Mouse (Mus musculus): ENCODE data around the gene Iqcn. TPM values are rescaled to one million over a fixed set of nuclear protein-coding genes. Genes with fewer than 3 reads are reported as not detected.

Iqcn gene
- polyA plus RNA-seq, 1 experiment from 2014 or later = 0.05 TPM

DNA sequence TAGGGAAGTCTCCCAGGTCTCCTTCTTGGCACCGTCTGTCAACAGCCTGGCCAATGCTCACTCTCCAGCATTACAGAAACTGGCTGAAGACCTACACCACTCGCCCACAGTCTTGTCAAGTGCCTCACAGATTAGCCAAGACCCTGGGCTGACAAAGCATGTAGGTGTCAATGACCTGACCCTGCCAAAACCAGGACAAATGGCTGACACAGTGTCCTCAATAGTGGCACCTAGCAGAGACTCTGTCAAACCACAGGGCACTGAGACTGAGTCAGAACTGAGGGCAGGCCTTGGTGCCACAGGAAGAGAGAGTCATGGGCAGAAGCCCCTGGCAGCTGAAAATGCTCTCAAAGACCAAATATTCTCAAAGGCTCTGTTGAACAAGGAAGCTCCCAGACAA lies 11.8 kb downstream of the Iqcn start:
- 73% methylated on average over 2 of the region's 2 CpGs for WGBS
- DNase-seq = no peak
- Histone ChIP-seq H3K9ac (replicated peaks; ENCODE audit: low read length) (no peak overlapping the region), H3K27ac (replicated peaks; ENCODE audit: low read depth, low read length) (no peak overlapping the region), H3K36me3 (ENCODE audit: control insufficient read depth, insufficient read depth, low read length) (no peaks in the 10 kb centered on the region), H3K9me3 (ENCODE audit: control insufficient read depth, low read length) (no peaks in the 10 kb centered on the region), H3K27me3 (ENCODE audit: control insufficient read depth, insufficient read depth, low read length) (no peaks in the 10 kb centered on the region), H3K4me1 (ENCODE audit: control insufficient read depth, insufficient read depth, low read length) (no peaks in the 10 kb centered on the region), H3K4me3 (replicated peaks; ENCODE audit: low read depth, low read length) (no peak overlapping the region), H3K4me2 (ENCODE audit: low read length) (no peak overlapping the region)
- ATAC-seq (ENCODE audit: low FRiP score, low TSS enrichment) = no peak

DNA sequence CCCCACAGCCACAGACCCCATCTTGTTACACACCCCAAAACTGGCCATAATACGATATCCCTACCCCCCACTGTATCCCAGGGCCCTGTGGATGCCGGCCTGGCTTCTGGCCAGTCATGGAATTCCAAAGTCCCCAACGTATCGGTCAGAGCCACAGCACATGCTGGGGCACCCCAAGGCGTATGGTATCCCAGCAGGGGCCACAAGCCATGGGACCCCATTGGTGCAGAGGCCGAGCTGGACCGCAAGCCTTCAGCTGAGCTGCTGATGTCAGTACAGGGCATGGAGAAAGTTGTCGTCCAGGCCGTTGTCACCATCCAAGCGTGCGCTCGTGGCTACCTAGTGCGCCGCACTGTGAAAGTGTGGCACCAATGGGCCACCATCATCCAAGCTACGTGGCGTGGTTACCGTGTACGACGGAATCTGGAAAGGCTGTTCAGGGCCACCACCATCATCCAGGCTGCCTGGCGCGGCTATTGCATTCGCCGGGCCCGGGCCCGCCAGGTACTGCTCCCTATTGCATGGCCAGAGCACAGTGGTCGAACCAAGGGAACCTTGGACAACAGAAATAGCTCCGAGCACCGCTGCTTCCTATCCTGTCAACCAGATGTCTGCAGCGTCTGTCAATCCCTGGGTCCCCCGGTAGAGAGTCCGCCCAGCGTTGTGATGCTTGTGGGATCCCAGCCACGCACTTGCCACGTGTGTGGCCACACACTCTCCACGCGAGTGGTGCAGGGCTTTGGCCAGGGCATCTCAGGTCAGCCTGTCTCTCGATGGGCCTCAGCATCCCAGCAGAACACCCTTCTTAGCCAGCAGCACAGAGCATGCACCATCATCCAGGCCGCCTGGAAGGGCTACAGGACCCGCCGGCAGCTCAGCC lies 13.5 kb downstream of the Iqcn start:
- Histone ChIP-seq H3K36me3 (ENCODE audit: control insufficient read depth, insufficient read depth, low read length) (no peaks in the 10 kb centered on the region), H3K27ac (replicated peaks; ENCODE audit: low read depth, low read length) (no peak overlapping the region), H3K9ac (replicated peaks; ENCODE audit: low read length) (no peak overlapping the region), H3K4me3 (replicated peaks; ENCODE audit: low read depth, low read length) (no peak overlapping the region), H3K27me3 (ENCODE audit: control insufficient read depth, insufficient read depth, low read length) (no peaks in the 10 kb centered on the region), H3K4me2 (ENCODE audit: low read length) (no peak overlapping the region), H3K9me3 (ENCODE audit: control insufficient read depth, low read length) (no peaks in the 10 kb centered on the region), H3K4me1 (ENCODE audit: control insufficient read depth, insufficient read depth, low read length) (no peaks in the 10 kb centered on the region)
- DNase-seq (no peak), ATAC-seq (ENCODE audit: low FRiP score, low TSS enrichment) (no peak)
- 87% methylated on average over 40 of the region's 40 CpGs for WGBS

DNA sequence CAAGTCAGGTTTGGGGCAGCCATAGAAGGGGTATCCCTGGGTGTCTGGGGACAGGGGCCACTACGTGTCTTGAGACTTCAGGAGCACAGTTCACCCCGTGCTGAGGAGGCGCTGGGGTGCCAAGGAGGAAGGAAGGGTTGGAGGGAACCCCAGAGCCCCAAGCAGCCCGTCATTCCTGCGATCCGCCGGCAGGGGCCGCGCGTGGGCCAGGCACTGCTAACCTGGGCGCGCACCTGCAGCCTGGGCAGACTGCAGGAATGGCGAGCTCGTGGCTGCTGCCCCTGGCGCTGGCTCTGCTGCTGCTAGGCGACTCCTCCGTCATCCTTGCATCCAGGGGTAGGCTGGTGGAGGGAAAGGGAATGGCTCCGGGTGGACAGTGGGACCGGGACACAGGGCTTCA lies 15.0 kb downstream of the Iqcn start, which contains the start of gene Gm3336:
TSS of gene Gm3336 (plus strand) at position 247 of the 400 bp plus-strand sequence.
- H3K27me3 ChIP-seq (ENCODE audit: control insufficient read depth, insufficient read depth, low read length) = no peaks in the 10 kb centered on the region
- H3K36me3 ChIP-seq (ENCODE audit: control insufficient read depth, insufficient read depth, low read length) = no peaks in the 10 kb centered on the region
- no peaks in the 10 kb centered on the region for H3K9me3 ChIP-seq (ENCODE audit: control insufficient read depth, low read length)
- ATAC-seq (ENCODE audit: low FRiP score, low TSS enrichment) (no peak), DNase-seq (peak; percentile 72)
- no peaks in the 10 kb centered on the region for H3K4me1 ChIP-seq (ENCODE audit: control insufficient read depth, insufficient read depth, low read length)
- WGBS = 3% methylated on average over 18 of the region's 19 CpGs
- no peak within 1 kb of the TSS for H3K4me2 ChIP-seq (ENCODE audit: low read length)
- no peak within 1 kb of the TSS; the same call in 1 of the 2 replicates for H3K9ac ChIP-seq (replicated peaks; ENCODE audit: low read length)
- H3K4me3 ChIP-seq (replicated peaks; ENCODE audit: low read depth, low read length) = no peak within 1 kb of the TSS
- H3K27ac ChIP-seq (replicated peaks; ENCODE audit: low read depth, low read length) = no peak within 1 kb of the TSS

DNA sequence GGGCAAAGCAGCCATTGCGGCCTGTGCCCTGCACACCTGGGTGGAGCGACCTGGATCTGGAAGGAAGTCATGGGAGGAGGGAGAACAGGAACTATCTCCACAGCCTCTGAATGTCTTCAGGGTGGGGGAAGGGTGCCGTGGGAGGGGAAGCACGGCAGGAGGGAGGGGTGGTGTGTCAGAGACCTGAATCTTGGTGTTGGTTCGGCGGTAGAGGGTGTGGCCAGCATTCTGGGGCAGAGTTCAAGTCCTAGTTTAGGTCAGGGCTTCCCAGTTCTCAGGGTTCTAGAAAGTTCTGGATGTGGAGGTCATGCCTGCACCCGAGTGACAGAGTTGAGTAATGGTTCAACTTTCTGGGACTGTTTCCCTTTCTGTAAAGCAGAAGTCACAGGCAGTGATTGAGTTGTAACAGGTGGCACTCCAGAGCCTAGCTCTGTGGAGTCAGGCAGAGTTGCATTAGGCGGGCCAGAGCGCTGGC lies 16.6 kb downstream of the Iqcn start:
- H3K9ac ChIP-seq (replicated peaks; ENCODE audit: low read length) = no peak overlapping the region
- DNase-seq (no peak), ATAC-seq (ENCODE audit: low FRiP score, low TSS enrichment) (no peak)
- no peaks in the 10 kb centered on the region for H3K9me3 ChIP-seq (ENCODE audit: control insufficient read depth, low read length)
- no peak overlapping the region for H3K27ac ChIP-seq (replicated peaks; ENCODE audit: low read depth, low read length)
- 72% methylated on average over 9 of the region's 9 CpGs for WGBS
- H3K4me1 ChIP-seq (ENCODE audit: control insufficient read depth, insufficient read depth, low read length) = no peaks in the 10 kb centered on the region
- H3K4me2 ChIP-seq (ENCODE audit: low read length) = no peak overlapping the region
- H3K27me3 ChIP-seq (ENCODE audit: control insufficient read depth, insufficient read depth, low read length) = no peaks in the 10 kb centered on the region
- H3K36me3 ChIP-seq (ENCODE audit: control insufficient read depth, insufficient read depth, low read length) = no peaks in the 10 kb centered on the region
- no peak overlapping the region for H3K4me3 ChIP-seq (replicated peaks; ENCODE audit: low read depth, low read length)

DNA sequence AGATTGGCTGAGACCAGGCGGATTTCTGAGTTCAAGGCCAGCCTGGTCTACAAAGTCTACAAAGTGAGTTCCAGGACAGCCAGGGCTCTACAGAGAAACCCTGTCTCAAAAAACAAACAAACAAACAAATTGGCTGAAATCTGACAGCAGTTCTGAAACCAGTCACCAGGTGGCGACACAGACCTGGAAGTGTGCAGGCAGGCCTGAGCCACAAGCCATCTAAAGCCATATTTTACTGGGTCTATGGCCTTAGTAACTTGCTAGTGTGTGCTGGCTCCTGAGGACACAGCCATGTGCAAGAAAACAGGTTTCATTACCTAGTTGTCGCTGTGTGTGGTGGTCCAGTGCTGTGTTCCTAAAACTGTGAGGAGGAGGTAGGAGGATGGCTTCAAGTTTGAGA lies 17.5 kb downstream of the Iqcn start:
- 7% methylated on average over 3 of the region's 3 CpGs for WGBS
- Histone ChIP-seq H3K36me3 (ENCODE audit: control insufficient read depth, insufficient read depth, low read length) (no peaks in the 10 kb centered on the region), H3K4me1 (ENCODE audit: control insufficient read depth, insufficient read depth, low read length) (no peaks in the 10 kb centered on the region), H3K27me3 (ENCODE audit: control insufficient read depth, insufficient read depth, low read length) (no peaks in the 10 kb centered on the region), H3K27ac (replicated peaks; ENCODE audit: low read depth, low read length) (no peak overlapping the region), H3K4me3 (replicated peaks; ENCODE audit: low read depth, low read length) (no peak overlapping the region), H3K9ac (replicated peaks; ENCODE audit: low read length) (no peak overlapping the region), H3K4me2 (ENCODE audit: low read length) (no peak overlapping the region), H3K9me3 (ENCODE audit: control insufficient read depth, low read length) (no peaks in the 10 kb centered on the region)
- ATAC-seq (ENCODE audit: low FRiP score, low TSS enrichment) (no peak), DNase-seq (peak; percentile 89)

DNA sequence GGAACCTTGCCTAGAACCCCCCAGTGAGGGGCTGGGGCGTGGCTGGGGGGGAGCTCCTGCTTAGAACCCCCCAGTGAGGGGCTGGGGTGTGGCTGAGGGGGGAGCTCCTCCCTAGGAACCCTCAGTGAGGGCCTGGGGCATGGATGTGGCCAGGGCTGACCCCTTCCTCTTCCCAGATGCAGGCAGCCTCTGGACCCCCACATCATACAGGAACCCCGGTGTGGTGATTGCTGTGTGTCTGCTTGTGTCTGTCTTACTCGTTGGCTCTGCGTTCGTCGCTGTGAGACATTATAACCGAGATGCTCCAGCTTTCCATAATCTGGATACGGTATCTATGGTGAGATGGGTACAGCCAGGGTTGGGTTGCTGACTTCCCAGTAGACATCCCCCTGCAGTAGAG lies 18.3 kb downstream of the Iqcn start:
- Histone ChIP-seq H3K4me1 (ENCODE audit: control insufficient read depth, insufficient read depth, low read length) (no peaks in the 10 kb centered on the region), H3K4me2 (ENCODE audit: low read length) (no peak overlapping the region), H3K9me3 (ENCODE audit: control insufficient read depth, low read length) (no peaks in the 10 kb centered on the region), H3K27ac (replicated peaks; ENCODE audit: low read depth, low read length) (no peak overlapping the region), H3K9ac (replicated peaks; ENCODE audit: low read length) (no peak overlapping the region), H3K27me3 (ENCODE audit: control insufficient read depth, insufficient read depth, low read length) (no peaks in the 10 kb centered on the region), H3K36me3 (ENCODE audit: control insufficient read depth, insufficient read depth, low read length) (no peaks in the 10 kb centered on the region), H3K4me3 (replicated peaks; ENCODE audit: low read depth, low read length) (no peak overlapping the region)
- no peak for ATAC-seq (ENCODE audit: low FRiP score, low TSS enrichment)
- DNase-seq = no peak
- 84% methylated on average over 8 of the region's 8 CpGs for WGBS

DNA sequence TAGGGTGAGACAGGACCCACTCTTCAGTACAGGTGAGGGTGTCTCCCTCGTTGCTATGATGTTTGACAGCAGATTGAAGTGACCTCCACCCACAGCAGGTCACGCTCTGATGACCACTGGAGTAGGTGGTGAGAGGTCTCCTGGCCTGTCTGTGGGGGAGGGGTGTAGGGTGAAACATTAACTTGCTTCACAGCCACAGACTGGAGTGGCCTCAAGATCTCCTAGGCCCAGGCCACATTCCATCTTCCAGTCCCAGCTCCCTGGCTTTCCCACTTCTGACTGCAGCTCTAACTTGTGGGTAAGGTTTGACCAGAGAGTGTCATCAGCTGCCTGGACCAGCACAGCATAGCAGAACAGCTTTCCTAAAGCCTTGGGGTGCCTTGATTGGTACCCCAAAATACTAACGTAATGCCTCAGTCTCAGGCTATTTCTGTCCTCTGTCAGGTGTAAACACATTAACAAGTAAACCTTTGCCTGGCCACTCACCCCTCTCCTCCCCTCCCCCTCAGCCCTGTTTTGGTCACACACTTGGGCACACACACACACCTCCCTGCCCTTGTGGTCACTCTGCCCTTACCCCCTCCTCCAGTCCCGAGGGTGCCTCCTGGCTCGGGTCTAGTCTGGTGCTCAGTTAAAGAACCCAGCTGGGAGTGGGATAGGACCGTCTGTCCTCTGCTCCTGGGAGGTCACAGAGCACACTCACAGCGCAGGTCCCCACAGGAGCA lies 20.4 kb downstream of the Iqcn start, which contains the start of gene Pde4c:
TSS of gene Pde4c (plus strand) at position 235 of the 725 bp plus-strand sequence.
- Histone ChIP-seq H3K27ac (replicated peaks; ENCODE audit: low read depth, low read length) (no peak within 1 kb of the TSS), H3K4me2 (ENCODE audit: low read length) (no peak within 1 kb of the TSS), H3K27me3 (ENCODE audit: control insufficient read depth, insufficient read depth, low read length) (0 out of 2 replicates have a peak, but pooled peaks cover 5% of the 10 kb centered on the region), H3K4me1 (ENCODE audit: control insufficient read depth, insufficient read depth, low read length) (no peaks in the 10 kb centered on the region), H3K4me3 (replicated peaks; ENCODE audit: low read depth, low read length) (no peak within 1 kb of the TSS), H3K36me3 (ENCODE audit: control insufficient read depth, insufficient read depth, low read length) (no peaks in the 10 kb centered on the region), H3K9me3 (ENCODE audit: control insufficient read depth, low read length) (no peaks in the 10 kb centered on the region), H3K9ac (replicated peaks; ENCODE audit: low read length) (no peak within 1 kb of the TSS)
- DNase-seq (no peak), ATAC-seq (ENCODE audit: low FRiP score, low TSS enrichment) (no peak)
- 66% methylated on average over 7 of the region's 7 CpGs for WGBS

DNA sequence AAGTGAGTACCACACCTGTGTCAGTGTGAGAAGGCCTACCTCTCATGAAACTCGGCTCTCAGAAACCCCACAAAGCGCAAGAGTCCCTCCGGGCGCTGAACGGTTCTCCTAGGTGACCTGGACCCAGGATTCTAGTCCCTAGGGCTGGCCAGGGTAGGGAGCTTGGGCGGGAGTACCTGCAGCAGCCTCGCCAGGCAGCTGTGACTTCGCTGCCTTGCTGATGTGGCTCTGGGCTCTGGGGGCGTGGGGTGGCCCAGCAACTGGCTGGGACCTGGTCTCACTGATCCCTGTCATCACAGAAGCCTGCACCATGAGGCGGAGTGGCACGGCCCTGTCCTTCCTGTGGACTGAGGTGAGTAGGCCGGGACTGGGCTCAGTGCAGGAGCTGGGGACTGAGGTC lies 21.0 kb downstream of the Iqcn start:
- WGBS = 82% methylated on average over 12 of the region's 12 CpGs
- no peak for ATAC-seq (ENCODE audit: low FRiP score, low TSS enrichment)

More for the DNA sequence above, 21.0 kb downstream of the Iqcn start:
- no peaks in the 10 kb centered on the region for H3K9me3 ChIP-seq (ENCODE audit: control insufficient read depth, low read length)
- no peak overlapping the region for H3K9ac ChIP-seq (replicated peaks; ENCODE audit: low read length)
- no peak overlapping the region for H3K27ac ChIP-seq (replicated peaks; ENCODE audit: low read depth, low read length)
- peaks cover 8% of the 10 kb centered on the region for H3K27me3 ChIP-seq (ENCODE audit: control insufficient read depth, insufficient read depth, low read length)
- H3K4me1 ChIP-seq (ENCODE audit: control insufficient read depth, insufficient read depth, low read length) = no peaks in the 10 kb centered on the region
- no peak for DNase-seq
- H3K4me2 ChIP-seq (ENCODE audit: low read length) = no peak overlapping the region
- H3K36me3 ChIP-seq (ENCODE audit: control insufficient read depth, insufficient read depth, low read length) = no peaks in the 10 kb centered on the region
- no peak overlapping the region for H3K4me3 ChIP-seq (replicated peaks; ENCODE audit: low read depth, low read length)

Measured in midbrain, embryonic 14.5 days (tissue).